Mouse (Mus musculus): ENCODE data around the gene Prcc.

- TF ChIP-seq CTCF (IDR thresholded peaks at IDR 0.05; ENCODE audit: extremely low read depth, insufficient read length, insufficient replicate concordance, low read depth, low read length) (no peak), POLR2A (IDR thresholded peaks at IDR 0.05; ENCODE audit: low read depth, low read length) (no peak)
Measured at GRCm38 (mm10) chr3:87849117-87849516, 36.3 kb downstream of the Prcc start.

Measured in small intestine, adult 2 months (tissue).